Mouse (Mus musculus) MEL (cell line): ENCODE data around the gene Dennd4a. TPM values are rescaled to one million over a fixed set of nuclear protein-coding genes. Genes with fewer than 3 reads are reported as not detected.
A peak's percentile ranks its signal among the peaks of the same experiment; 100 is the strongest.

ENCODE experiments used
- DNase-seq: peaks from one replicate; pipeline ENCODE4 v3.0.0; 2011; ENCODE audit warnings: low read depth, low spot score
- H3K27ac ChIP-seq: 2 replicates; pipeline ENCODE4 v1.5.1; 2012; ENCODE audit warnings: low read depth, mild to moderate bottlenecking, control low read depth, low read length, moderate library complexity; ENCODE audit not compliant: control insufficient read depth
- H3K27me3 ChIP-seq, 2 experiments: fragments of 150-350 bp in 1 of 2; sonication (generic) in 1 of 2; 2 replicates each; pipeline ENCODE4 v1.6.1; 2012; ENCODE audit warnings: low read length in 2 of 2, mild to moderate bottlenecking in 2 of 2, improper control_type of control experiment in 1 of 2, moderate library complexity in 1 of 2; ENCODE audit not compliant: insufficient read depth in 2 of 2, control insufficient read depth in 1 of 2
- H3K36me3 ChIP-seq, 2 experiments: 2 replicates each; pipeline ENCODE4 v1.6.1; 2012 to 2014; ENCODE audit warnings: low read length in 2 of 2, improper control_type of control experiment in 1 of 2, inconsistent platforms in 1 of 2, mild to moderate bottlenecking in 1 of 2; ENCODE audit not compliant: insufficient read depth in 2 of 2, control insufficient read depth in 1 of 2
- H3K4me1 ChIP-seq, 2 experiments: fragments of 150-350 bp in 1 of 2; sonication (generic) in 1 of 2; 2 replicates each; pipeline ENCODE4 v1.6.1; 2012; ENCODE audit warnings: low read length in 2 of 2, improper control_type of control experiment in 1 of 2, mild to moderate bottlenecking in 1 of 2; ENCODE audit not compliant: insufficient read depth in 2 of 2, control insufficient read depth in 1 of 2
- H3K4me3 ChIP-seq, 2 experiments: fragments of 150-350 bp in 1 of 2; sonication (generic) in 1 of 2; 2 replicates each; pipeline ENCODE4 v1.5.1; 2012; ENCODE audit warnings: low read depth in 2 of 2, low read length in 2 of 2, mild to moderate bottlenecking in 2 of 2, moderate library complexity in 2 of 2, control low read depth in 1 of 2, improper control_type of control experiment in 1 of 2; ENCODE audit not compliant: control insufficient read depth in 1 of 2, insufficient read depth in 1 of 2
- H3K79me2 ChIP-seq: 2 replicates; pipeline ENCODE4 v1.6.1; 2012; ENCODE audit warnings: mild to moderate bottlenecking, low read length, moderate library complexity; ENCODE audit not compliant: control insufficient read depth, poor library complexity, insufficient read depth
- H3K9ac ChIP-seq: 2 replicates; pipeline ENCODE4 v1.6.1; 2012; ENCODE audit warnings: low read depth, mild to moderate bottlenecking, control low read depth, low read length, moderate library complexity; ENCODE audit not compliant: control insufficient read depth, poor library complexity, severe bottlenecking
- H3K9me3 ChIP-seq: fragments of 150-350 bp; sonication (generic); replicated peaks from 2 replicates; pipeline ENCODE4 v1.6.1; 2012; ENCODE audit warnings: mild to moderate bottlenecking, low read length, improper control_type of control experiment, moderate library complexity; ENCODE audit not compliant: insufficient read depth
- CHD1 ChIP-seq: IDR thresholded peaks from 2 replicates; pipeline ENCODE4 v1.6.1; 2012; ENCODE audit warnings: low read depth, mild to moderate bottlenecking, inconsistent platforms, low read length, improper control_type of control experiment
- CTCF ChIP-seq, 3 experiments: IDR thresholded peaks in 2 of 3; conservative IDR thresholded peaks in 1 of 3; 2 replicates each; pipeline ENCODE4 v1.5.1; 2011 to 2012; ENCODE audit warnings: low read length in 3 of 3, low read depth in 2 of 3, mild to moderate bottlenecking in 2 of 3, improper control_type of control experiment in 1 of 3, inconsistent platforms in 1 of 3, mixed read lengths in 1 of 3, moderate library complexity in 1 of 3; ENCODE audit not compliant: control insufficient read depth in 1 of 3, insufficient read depth in 1 of 3, poor library complexity in 1 of 3, severe bottlenecking in 1 of 3
- E2F4 ChIP-seq: IDR thresholded peaks from 2 replicates; pipeline ENCODE4 v1.6.1; 2011; ENCODE audit warnings: low read depth, low read length, improper control_type of control experiment, borderline replicate concordance
- ELF1 ChIP-seq: IDR thresholded peaks from 2 replicates; pipeline ENCODE4 v1.6.1; 2014; ENCODE audit warnings: low read depth, mild to moderate bottlenecking, inconsistent platforms, low read length, improper control_type of control experiment, moderate library complexity
- EP300 ChIP-seq, 2 experiments: IDR thresholded peaks; 2 replicates each; pipeline ENCODE4 v1.6.1; 2011; ENCODE audit warnings: improper control_type of control experiment in 2 of 2, low read length in 2 of 2, low read depth in 1 of 2, mild to moderate bottlenecking in 1 of 2
- ETS1 ChIP-seq: IDR thresholded peaks from 2 replicates; pipeline ENCODE4 v1.6.1; 2012; ENCODE audit warnings: low read depth, mild to moderate bottlenecking, inconsistent platforms, low read length, improper control_type of control experiment, moderate library complexity
- GATA1 ChIP-seq: IDR thresholded peaks from 2 replicates; pipeline ENCODE4 v1.6.1; 2011; ENCODE audit warnings: low read depth, low read length, improper control_type of control experiment
- HCFC1 ChIP-seq: IDR thresholded peaks from 2 replicates; pipeline ENCODE4 v1.6.1; 2012; ENCODE audit warnings: low read depth, mild to moderate bottlenecking, inconsistent platforms, low read length, improper control_type of control experiment, moderate library complexity
- JUND ChIP-seq: IDR thresholded peaks from 2 replicates; pipeline ENCODE4 v1.6.1; 2011; ENCODE audit warnings: low read depth, mild to moderate bottlenecking, improper control_type of control experiment, low read length
- MYB ChIP-seq: IDR thresholded peaks from 2 replicates; pipeline ENCODE4 v1.6.1; 2011; ENCODE audit warnings: mild to moderate bottlenecking, low read depth, low read length, improper control_type of control experiment
- MYC ChIP-seq: IDR thresholded peaks from 2 replicates; pipeline ENCODE4 v1.6.1; 2011; ENCODE audit warnings: low read depth, mild to moderate bottlenecking, low read length, improper control_type of control experiment, moderate library complexity
- POLR2AphosphoS2 ChIP-seq: IDR thresholded peaks from 2 replicates; pipeline ENCODE4 v1.6.1; 2011; ENCODE audit warnings: low read length, improper control_type of control experiment
- POLR2AphosphoS5 ChIP-seq: IDR thresholded peaks from 2 replicates; pipeline ENCODE4 v1.6.1; 2012; ENCODE audit warnings: low read depth, borderline replicate concordance, mild to moderate bottlenecking, inconsistent platforms, low read length, moderate library complexity, mixed read lengths
- RAD21 ChIP-seq: IDR thresholded peaks from 2 replicates; pipeline ENCODE4 v1.6.1; 2011; ENCODE audit warnings: mild to moderate bottlenecking, low read depth, low read length, improper control_type of control experiment
- SMC3 ChIP-seq: IDR thresholded peaks from 2 replicates; pipeline ENCODE4 v1.6.1; 2011; ENCODE audit warnings: low read depth, low read length, improper control_type of control experiment
- TCF12 ChIP-seq: IDR thresholded peaks from 2 replicates; pipeline ENCODE4 v1.6.1; 2014; ENCODE audit warnings: low read depth, mild to moderate bottlenecking, inconsistent platforms, low read length, improper control_type of control experiment, moderate library complexity
- ZC3H11A ChIP-seq: IDR thresholded peaks from 2 replicates; pipeline ENCODE4 v1.6.1; 2012; ENCODE audit warnings: low read depth, mild to moderate bottlenecking, inconsistent platforms, low read length, improper control_type of control experiment
- ZMIZ1 ChIP-seq: IDR thresholded peaks from 2 replicates; pipeline ENCODE4 v1.6.1; 2012; ENCODE audit warnings: low read depth, mild to moderate bottlenecking, inconsistent platforms, low read length, improper control_type of control experiment, moderate library complexity
- ZNF384 ChIP-seq: IDR thresholded peaks from 2 replicates; pipeline ENCODE4 v1.6.1; 2012; ENCODE audit warnings: low read depth, mild to moderate bottlenecking, inconsistent platforms, low read length, improper control_type of control experiment
- polyA plus RNA-seq, 2 experiments: library from polyadenylated mRNA; stranded (reverse) in 1 of 2; unstranded in 1 of 2; fragments of >175 nt in 1 of 2; fragments of >200 nt in 1 of 2; gene quantifications; 2 replicates each; pipeline versions ENCODE4 v1.2.1 to v1.2.4; 2012; ENCODE audit warnings: low replicate concordance in 2 of 2, low read depth in 1 of 2; ENCODE audit not compliant: insufficient read length in 2 of 2, insufficient read depth in 1 of 2, missing spikeins in 1 of 2
- total RNA-seq: library from RNA; depleted of rRNA; stranded (reverse); fragments of 300-350 nt; gene quantifications from 2 replicates; pipeline ENCODE4 v1.2.3, GENCODE M21; 2012

Gene Dennd4a
- total and polyA plus RNA-seq, 3 experiments: 7.7 to 74.8 (median 24.9) TPM

DNA sequence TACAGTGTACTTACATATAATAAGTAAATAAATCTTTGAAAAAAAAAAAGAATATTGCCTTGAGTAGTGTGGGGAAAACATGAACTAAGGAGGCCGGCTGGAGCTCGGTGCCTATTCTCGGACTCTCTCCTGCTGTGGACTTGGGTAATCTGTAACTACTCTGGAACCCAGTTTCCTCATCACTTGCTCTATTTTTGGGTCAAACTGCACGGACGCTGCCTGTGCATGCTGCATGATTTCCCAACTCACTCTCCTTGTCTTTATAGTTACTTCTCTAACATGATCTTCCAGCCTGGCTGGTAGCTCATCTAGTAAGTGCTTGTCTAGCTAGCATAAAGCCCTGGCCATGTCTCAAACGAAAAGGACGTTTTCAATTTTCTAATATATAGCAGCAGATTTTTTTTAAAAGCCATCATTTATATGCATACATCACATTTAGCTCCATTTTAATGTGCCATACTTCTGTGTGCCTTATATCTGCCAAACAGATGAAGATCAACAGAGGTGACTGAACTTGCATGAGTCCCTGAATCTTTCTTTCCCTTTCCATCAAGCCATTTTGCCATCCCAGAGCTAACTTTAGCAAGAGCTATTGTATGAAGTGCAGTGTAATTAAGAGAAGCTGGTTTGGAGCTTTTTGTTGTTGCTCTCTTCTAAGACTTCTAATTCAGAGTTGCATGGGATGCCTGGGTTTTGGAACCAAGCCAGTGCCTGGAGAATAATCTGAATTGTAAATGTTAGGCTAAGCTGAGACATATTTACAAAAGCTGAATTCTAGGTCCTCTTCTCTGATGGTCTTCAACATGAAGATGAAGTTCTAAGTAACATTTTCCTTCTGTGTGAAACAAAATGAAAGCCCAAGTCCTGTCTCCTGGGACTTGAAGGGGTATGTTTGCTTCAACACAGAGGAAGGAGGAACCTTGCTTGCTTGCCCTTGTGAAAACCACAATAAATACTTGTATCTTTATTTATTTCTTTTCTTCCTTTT is 20.2 kb upstream of the Dennd4a start:
- Histone ChIP-seq H3K79me2 (no peaks in the 10 kb centered on the region; the same call in 1 of the 2 replicates), H3K9ac (peak overlapping the region; percentile 4; the same call in 1 of the 2 replicates), H3K27me3 (no peaks in the 10 kb centered on the region), H3K9me3 (no peaks in the 10 kb centered on the region), H3K4me3 (no peak overlapping the region), H3K27ac (peak overlapping the region; percentile 97), H3K36me3 (peaks cover 0 to 50% of the 10 kb centered on the region in 2 experiments; a peak in 2 of 4 replicates), H3K4me1 (peaks cover 39 to 41% of the 10 kb centered on the region in 2 experiments)
- TF ChIP-seq ZMIZ1: no peak
- no peak for TF ChIP-seq ELF1
- no peak for TF ChIP-seq ZC3H11A
- peak in 1 of 2 experiments; percentile 10; a peak in 1 of 4 replicates for TF ChIP-seq EP300 (IDR thresholded peaks at IDR 0.05; ENCODE audit: low read depth in 1 of 2, low read length in 2 of 2)
- peak; percentile 54 for DNase-seq

DNA sequence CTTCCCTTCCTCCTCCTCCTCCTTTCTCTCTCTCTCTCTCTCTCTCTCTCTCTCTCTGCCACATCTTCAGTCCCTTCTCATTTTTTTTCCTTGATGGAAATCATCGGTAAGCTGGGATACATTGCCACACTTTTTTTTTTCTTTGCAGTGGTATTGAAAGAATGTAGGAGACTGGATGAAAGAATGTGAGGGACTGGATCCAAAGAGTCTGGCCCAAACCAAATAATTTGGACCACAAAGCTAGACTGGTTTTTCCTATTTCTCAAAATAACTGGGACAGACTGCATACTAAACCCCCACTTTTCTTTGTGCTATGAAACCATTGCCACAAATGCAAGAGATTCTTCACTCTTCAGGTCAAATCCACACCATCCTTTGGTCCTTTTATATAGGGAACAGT is 19.5 kb upstream of the Dennd4a start:
- Histone ChIP-seq H3K9ac (peak overlapping the region; percentile 7; the same call in 1 of the 2 replicates), H3K4me3 (no peak overlapping the region), H3K27ac (peak overlapping the region; percentile 97), H3K27me3 (no peaks in the 10 kb centered on the region), H3K4me1 (peaks cover 39 to 41% of the 10 kb centered on the region in 2 experiments), H3K79me2 (no peaks in the 10 kb centered on the region; the same call in 1 of the 2 replicates), H3K36me3 (peaks cover 0 to 50% of the 10 kb centered on the region in 2 experiments; a peak in 2 of 4 replicates), H3K9me3 (no peaks in the 10 kb centered on the region)
- no peak for TF ChIP-seq E2F4
- no peak for TF ChIP-seq MYB
- TF ChIP-seq ZNF384: peak; percentile 42; the same call in 1 of the 2 replicates
- 0 out of 2 replicates have a peak, but pooled peaks have one; percentile 65 for TF ChIP-seq JUND
- DNase-seq: no peak

DNA sequence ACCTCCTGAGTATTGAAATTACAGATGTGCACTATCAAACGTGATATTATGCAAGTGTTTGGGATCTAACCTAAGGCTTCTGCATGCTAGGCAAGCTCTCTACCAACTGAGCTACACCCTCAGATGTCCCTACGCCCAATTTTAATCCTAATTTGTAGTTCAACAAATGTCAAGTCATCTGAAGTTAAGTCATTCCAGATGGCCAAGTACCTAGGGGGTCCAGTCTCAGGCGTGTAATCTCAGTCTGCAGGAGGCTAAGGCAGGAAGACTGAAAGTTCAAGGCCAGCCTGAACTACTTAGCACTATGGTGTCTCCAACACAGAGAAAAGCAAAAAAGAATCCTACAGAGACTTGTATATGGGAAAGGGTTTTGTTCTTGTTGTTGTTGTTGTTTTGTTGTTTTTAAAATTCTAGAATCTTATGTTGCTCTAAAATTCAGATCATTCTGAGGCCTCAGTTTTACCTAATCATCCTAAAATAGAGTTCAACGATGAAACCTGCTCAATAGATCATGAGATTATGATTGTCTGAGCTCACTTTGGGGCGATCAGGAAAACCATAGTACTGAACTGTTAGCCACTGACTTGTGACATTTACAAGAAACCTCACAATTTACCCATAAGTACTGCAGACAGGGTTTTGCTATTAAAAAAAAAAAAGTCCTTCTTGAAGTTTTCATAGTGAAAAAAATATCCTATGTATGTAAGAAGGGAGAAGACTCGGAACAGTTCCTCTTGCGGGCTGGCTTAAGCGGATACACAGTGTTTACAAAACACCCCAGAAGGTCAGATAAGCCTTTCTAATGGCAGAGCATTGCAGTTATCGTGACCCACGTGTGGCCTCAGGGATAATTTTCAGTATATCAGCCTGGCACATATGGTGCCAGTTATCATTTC is 18.5 kb upstream of the Dennd4a start:
- no peaks in the 10 kb centered on the region for H3K9me3 ChIP-seq
- peak; percentile 96 for DNase-seq
- H3K27me3 ChIP-seq: no peaks in the 10 kb centered on the region
- no peaks in the 10 kb centered on the region; the same call in 1 of the 2 replicates for H3K79me2 ChIP-seq
- H3K4me1 ChIP-seq: peaks cover 39 to 41% of the 10 kb centered on the region in 2 experiments
- peak overlapping the region in 1 of 2 experiments; percentile 1; a peak in 1 of 4 replicates for H3K4me3 ChIP-seq
- H3K9ac ChIP-seq: peak overlapping the region; percentile 26
- H3K36me3 ChIP-seq: peaks cover 0 to 50% of the 10 kb centered on the region in 2 experiments; a peak in 2 of 4 replicates
- H3K27ac ChIP-seq: peak overlapping the region; percentile 97
- no peak for TF ChIP-seq RAD21
- peak; percentile 99 for TF ChIP-seq TCF12
- no peak; the same call in 1 of the 2 replicates for TF ChIP-seq CHD1
- peak; percentile 98 for TF ChIP-seq ETS1
- TF ChIP-seq CTCF (IDR thresholded peaks at IDR 0.05 in 2 of 3, conservative IDR thresholded peaks at IDR 0.05 in 1 of 3; ENCODE audit: control insufficient read depth in 1 of 3, insufficient read depth in 1 of 3, low read depth in 2 of 3, low read length in 3 of 3, poor library complexity in 1 of 3, severe bottlenecking in 1 of 3): no peak
- TF ChIP-seq POLR2AphosphoS5: no peak
- 0 out of 2 replicates have a peak, but pooled peaks have one; percentile 53 for TF ChIP-seq POLR2AphosphoS2
- TF ChIP-seq GATA1: peak; percentile 100
- peak; percentile 61 for TF ChIP-seq ELF1
- TF ChIP-seq SMC3: no peak
- TF ChIP-seq ZNF384: peak; percentile 96; the same call in 1 of the 2 replicates
- TF ChIP-seq EP300 (IDR thresholded peaks at IDR 0.05; ENCODE audit: low read depth in 1 of 2, low read length in 2 of 2): peak; percentile 99
- peak; percentile 36; the same call in 1 of the 2 replicates for TF ChIP-seq HCFC1
- TF ChIP-seq MYC: peak; percentile 94
